Mouse (Mus musculus): Measurements from ENCODE around the gene Olfr814. TPM values are rescaled to one million over a fixed set of nuclear protein-coding genes. Genes with fewer than 3 reads are reported as not detected.

Olfr814 gene
- polyA plus RNA-seq (2014; fragmentation: Illumina TruSeq; extraction: RNeasy Lipid Tissue Mini Kit (QIAGEN cat#74804); ENCODE audit: low read depth, low replicate concordance): not detected

DNA sequence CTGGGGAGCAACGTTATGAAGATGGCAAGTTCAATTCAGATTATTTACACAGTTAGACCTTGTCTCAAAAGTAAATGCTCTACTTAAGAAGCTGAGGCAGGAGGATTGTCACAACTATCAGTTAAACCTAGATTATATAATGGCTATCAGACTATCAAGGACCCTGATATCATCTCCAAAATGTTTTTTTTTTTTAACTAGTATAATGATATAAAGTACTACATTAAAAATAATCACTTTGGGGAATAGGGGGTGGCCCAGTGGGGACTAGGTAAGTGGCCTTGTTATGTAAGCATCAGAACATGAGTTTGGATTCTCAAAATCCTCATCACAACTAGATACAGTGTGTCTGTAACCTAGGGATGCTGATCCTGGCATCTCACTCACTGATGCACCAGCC is at the start of gene Olfr814:
TSS of gene Olfr814 (minus strand) at position 101 of the 400 bp plus-strand sequence.

DNA sequence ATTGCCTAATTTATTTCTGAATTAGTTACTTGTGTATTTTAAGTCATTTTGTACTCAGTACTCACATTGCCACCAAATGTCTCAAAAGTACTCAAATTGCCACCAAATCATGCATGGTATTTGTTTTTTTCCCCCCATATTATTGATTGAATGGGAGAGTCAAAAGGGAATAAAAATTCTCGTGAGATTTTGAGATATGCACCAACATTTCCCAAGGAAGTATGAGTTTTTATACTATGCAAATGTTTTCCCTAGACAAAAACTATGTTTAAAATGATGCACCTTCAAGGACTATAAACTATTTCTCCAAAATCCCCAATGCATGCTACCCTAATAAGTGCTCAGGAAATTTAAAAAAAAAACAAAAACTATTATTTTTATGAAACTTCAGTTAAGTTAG is 35.8 kb upstream of the Olfr814 start, which contains the start of gene Olfr816:
TSS of gene Olfr816 (minus strand) at position 101 of the 400 bp plus-strand sequence.

DNA sequence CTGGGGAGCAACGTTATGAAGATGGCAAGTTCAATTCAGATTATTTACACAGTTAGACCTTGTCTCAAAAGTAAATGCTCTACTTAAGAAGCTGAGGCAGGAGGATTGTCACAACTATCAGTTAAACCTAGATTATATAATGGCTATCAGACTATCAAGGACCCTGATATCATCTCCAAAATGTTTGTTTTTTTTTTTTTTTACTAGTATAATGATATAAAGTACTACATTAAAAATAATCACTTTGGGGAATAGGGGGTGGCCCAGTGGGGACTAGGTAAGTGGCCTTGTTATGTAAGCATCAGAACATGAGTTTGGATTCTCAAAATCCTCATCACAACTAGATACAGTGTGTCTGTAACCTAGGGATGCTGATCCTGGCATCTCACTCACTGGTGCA is 26.1 kb upstream of the Olfr814 start, which contains the start of gene Olfr815:
TSS of gene Olfr815 (minus strand) at position 101 of the 400 bp plus-strand sequence.

DNA sequence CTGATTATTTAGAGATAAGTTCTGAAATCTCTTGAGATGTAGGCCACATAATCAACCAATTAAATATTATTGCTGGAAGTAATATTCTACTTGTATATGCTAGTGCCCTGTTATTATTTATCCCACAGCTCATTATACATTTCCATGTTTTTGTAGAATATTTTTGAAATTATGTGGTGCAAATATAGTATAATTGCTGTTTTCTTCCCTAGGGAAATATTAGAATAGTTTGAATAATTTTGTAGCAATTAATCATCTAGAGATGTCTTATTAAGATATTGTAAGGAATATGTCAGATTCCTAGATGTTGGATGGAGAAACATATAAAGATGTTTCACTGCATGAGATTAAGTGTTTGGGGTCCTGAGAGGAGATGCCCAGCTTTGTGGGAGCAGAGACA is 24.6 kb downstream of the Olfr814 start, which contains the start of gene Olfr813:
TSS of gene Olfr813 (plus strand) at position 301 of the 400 bp plus-strand sequence.

DNA sequence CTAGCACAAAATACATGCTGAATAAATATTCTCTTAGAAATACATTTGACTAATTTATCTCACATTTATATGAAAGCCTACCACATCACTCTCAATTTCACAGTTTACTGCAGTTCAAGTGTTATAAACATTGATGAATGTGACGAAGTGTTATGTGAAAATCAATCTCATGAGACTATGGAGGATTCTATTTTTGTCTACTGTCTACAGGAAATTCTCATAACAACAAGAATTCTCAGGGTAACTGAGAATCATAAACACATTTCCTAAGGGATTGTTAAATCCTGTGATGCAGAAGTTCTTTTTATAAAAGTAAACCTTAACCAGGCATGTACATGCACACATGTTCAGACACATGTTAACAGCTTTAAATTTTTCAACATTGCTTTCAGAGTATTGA is 33.7 kb downstream of the Olfr814 start, which contains the start of gene Olfr812:
TSS of gene Olfr812 (minus strand) at position 101 of the 400 bp plus-strand sequence.

Other genes starting within 250 kb of the Olfr814 start
- gene Olfr799, start 242.4 kb downstream of the Olfr814 start, polyA plus RNA-seq (2014; fragmentation: Illumina TruSeq; extraction: RNeasy Lipid Tissue Mini Kit (QIAGEN cat#74804); ENCODE audit: low read depth, low replicate concordance): not detected
- gene Olfr800, start 222.2 kb downstream of the Olfr814 start, polyA plus RNA-seq (2014; fragmentation: Illumina TruSeq; extraction: RNeasy Lipid Tissue Mini Kit (QIAGEN cat#74804); ENCODE audit: low read depth, low replicate concordance): not detected
- gene Olfr801, start 206.0 kb downstream of the Olfr814 start, polyA plus RNA-seq (2014; fragmentation: Illumina TruSeq; extraction: RNeasy Lipid Tissue Mini Kit (QIAGEN cat#74804); ENCODE audit: low read depth, low replicate concordance): not detected
- gene Olfr802, start 191.7 kb downstream of the Olfr814 start, polyA plus RNA-seq (2014; fragmentation: Illumina TruSeq; extraction: RNeasy Lipid Tissue Mini Kit (QIAGEN cat#74804); ENCODE audit: low read depth, low replicate concordance): not detected
- not detected for gene Olfr803, start 185.6 kb downstream of the Olfr814 start, polyA plus RNA-seq (2014; fragmentation: Illumina TruSeq; extraction: RNeasy Lipid Tissue Mini Kit (QIAGEN cat#74804); ENCODE audit: low read depth, low replicate concordance)
- gene Olfr804, start 176.6 kb downstream of the Olfr814 start, polyA plus RNA-seq (2014; fragmentation: Illumina TruSeq; extraction: RNeasy Lipid Tissue Mini Kit (QIAGEN cat#74804); ENCODE audit: low read depth, low replicate concordance): not detected
- gene Olfr805, start 150.5 kb downstream of the Olfr814 start, polyA plus RNA-seq (2014; fragmentation: Illumina TruSeq; extraction: RNeasy Lipid Tissue Mini Kit (QIAGEN cat#74804); ENCODE audit: low read depth, low replicate concordance): not detected
- gene Olfr806, start 137.9 kb downstream of the Olfr814 start, polyA plus RNA-seq (2014; fragmentation: Illumina TruSeq; extraction: RNeasy Lipid Tissue Mini Kit (QIAGEN cat#74804); ENCODE audit: low read depth, low replicate concordance): not detected
- gene Olfr807, start 122.1 kb downstream of the Olfr814 start, polyA plus RNA-seq (2014; fragmentation: Illumina TruSeq; extraction: RNeasy Lipid Tissue Mini Kit (QIAGEN cat#74804); ENCODE audit: low read depth, low replicate concordance): not detected
- gene Olfr808, start 114.4 kb downstream of the Olfr814 start, polyA plus RNA-seq (2014; fragmentation: Illumina TruSeq; extraction: RNeasy Lipid Tissue Mini Kit (QIAGEN cat#74804); ENCODE audit: low read depth, low replicate concordance): not detected
- gene Olfr809, start 105.2 kb downstream of the Olfr814 start, polyA plus RNA-seq (2014; fragmentation: Illumina TruSeq; extraction: RNeasy Lipid Tissue Mini Kit (QIAGEN cat#74804); ENCODE audit: low read depth, low replicate concordance): not detected
- gene Olfr810, start 84.9 kb downstream of the Olfr814 start, polyA plus RNA-seq (2014; fragmentation: Illumina TruSeq; extraction: RNeasy Lipid Tissue Mini Kit (QIAGEN cat#74804); ENCODE audit: low read depth, low replicate concordance): not detected
- not detected for gene Olfr811, start 75.5 kb downstream of the Olfr814 start, polyA plus RNA-seq (2014; fragmentation: Illumina TruSeq; extraction: RNeasy Lipid Tissue Mini Kit (QIAGEN cat#74804); ENCODE audit: low read depth, low replicate concordance)
- not detected for gene Olfr812, start 33.8 kb downstream of the Olfr814 start, polyA plus RNA-seq (2014; fragmentation: Illumina TruSeq; extraction: RNeasy Lipid Tissue Mini Kit (QIAGEN cat#74804); ENCODE audit: low read depth, low replicate concordance)
- gene Olfr813, start 24.5 kb downstream of the Olfr814 start, polyA plus RNA-seq (2014; fragmentation: Illumina TruSeq; extraction: RNeasy Lipid Tissue Mini Kit (QIAGEN cat#74804); ENCODE audit: low read depth, low replicate concordance): not detected
- gene Olfr815, start 26.0 kb upstream of the Olfr814 start, polyA plus RNA-seq (2014; fragmentation: Illumina TruSeq; extraction: RNeasy Lipid Tissue Mini Kit (QIAGEN cat#74804); ENCODE audit: low read depth, low replicate concordance): not detected
- not detected for gene Olfr816, start 35.7 kb upstream of the Olfr814 start, polyA plus RNA-seq (2014; fragmentation: Illumina TruSeq; extraction: RNeasy Lipid Tissue Mini Kit (QIAGEN cat#74804); ENCODE audit: low read depth, low replicate concordance)
- not detected for gene Olfr818, start 69.2 kb upstream of the Olfr814 start, polyA plus RNA-seq (2014; fragmentation: Illumina TruSeq; extraction: RNeasy Lipid Tissue Mini Kit (QIAGEN cat#74804); ENCODE audit: low read depth, low replicate concordance)
- gene Olfr819, start 87.4 kb upstream of the Olfr814 start, polyA plus RNA-seq (2014; fragmentation: Illumina TruSeq; extraction: RNeasy Lipid Tissue Mini Kit (QIAGEN cat#74804); ENCODE audit: low read depth, low replicate concordance): not detected
- gene Olfr247, start 96.3 kb upstream of the Olfr814 start, polyA plus RNA-seq (2014; fragmentation: Illumina TruSeq; extraction: RNeasy Lipid Tissue Mini Kit (QIAGEN cat#74804); ENCODE audit: low read depth, low replicate concordance): not detected
- gene Gm10310, start 105.2 kb upstream of the Olfr814 start, polyA plus RNA-seq (2014; fragmentation: Illumina TruSeq; extraction: RNeasy Lipid Tissue Mini Kit (QIAGEN cat#74804); ENCODE audit: low read depth, low replicate concordance): not detected
- gene Olfr820, start 132.8 kb upstream of the Olfr814 start, polyA plus RNA-seq (2014; fragmentation: Illumina TruSeq; extraction: RNeasy Lipid Tissue Mini Kit (QIAGEN cat#74804); ENCODE audit: low read depth, low replicate concordance): not detected
- not detected for gene Olfr821, start 150.5 kb upstream of the Olfr814 start, polyA plus RNA-seq (2014; fragmentation: Illumina TruSeq; extraction: RNeasy Lipid Tissue Mini Kit (QIAGEN cat#74804); ENCODE audit: low read depth, low replicate concordance)
- not detected for gene Olfr822, start 191.4 kb upstream of the Olfr814 start, polyA plus RNA-seq (2014; fragmentation: Illumina TruSeq; extraction: RNeasy Lipid Tissue Mini Kit (QIAGEN cat#74804); ENCODE audit: low read depth, low replicate concordance)
- gene Olfr823, start 235.5 kb upstream of the Olfr814 start, polyA plus RNA-seq (2014; fragmentation: Illumina TruSeq; extraction: RNeasy Lipid Tissue Mini Kit (QIAGEN cat#74804); ENCODE audit: low read depth, low replicate concordance): not detected